Mouse (Mus musculus) lung, postnatal 0 days (tissue): ENCODE data around the gene Olfr368. TPM values are rescaled to one million over a fixed set of nuclear protein-coding genes. Genes with fewer than 3 reads are reported as not detected.

Experiments
- ATAC-seq: fragments of 200-750 bp; cut with Nextera tagmentation; 2 replicates; pipeline ENCODE4 v1.8.0; 2017; ENCODE audit warnings: moderate library complexity
- DNase-seq: peaks from one replicate; pipeline ENCODE4 v3.0.0-alpha.2; 2016; ENCODE audit warnings: low spot score
- H3K27ac ChIP-seq: fragments of 300-500 bp; sonication (generic); 2 replicates; pipeline ENCODE4 v1.5.1; 2014; ENCODE audit warnings: antibody characterized with exemption, mild to moderate bottlenecking, low read length, mixed read lengths
- H3K27me3 ChIP-seq: fragments of 300-500 bp; sonication (generic); replicated peaks from 2 replicates; pipeline ENCODE4 v1.6.1; 2014; ENCODE audit warnings: low read length, mixed read lengths; ENCODE audit not compliant: insufficient read depth
- H3K36me3 ChIP-seq: fragments of 300-500 bp; sonication (generic); 2 replicates; pipeline ENCODE4 v1.6.1; 2014; ENCODE audit warnings: low read length, mixed read lengths; ENCODE audit not compliant: insufficient read depth
- H3K4me1 ChIP-seq: fragments of 300-500 bp; sonication (generic); 2 replicates; pipeline ENCODE4 v1.6.1; 2014; ENCODE audit warnings: antibody characterized with exemption, low read depth, low read length, mixed read lengths; ENCODE audit not compliant: insufficient read depth
- H3K4me2 ChIP-seq: fragments of 300-500 bp; sonication (generic); replicated peaks from 2 replicates; pipeline ENCODE4 v1.6.1; 2014; ENCODE audit warnings: low read depth, mild to moderate bottlenecking, low read length, moderate library complexity, mixed read lengths
- H3K4me3 ChIP-seq: fragments of 300-500 bp; sonication (generic); 2 replicates; pipeline ENCODE4 v1.5.1; 2014; ENCODE audit warnings: low read depth, low read length
- H3K9ac ChIP-seq: fragments of 300-500 bp; sonication (generic); replicated peaks from 2 replicates; pipeline ENCODE4 v1.6.1; 2014; ENCODE audit warnings: low read depth, mild to moderate bottlenecking
- H3K9me3 ChIP-seq: fragments of 300-500 bp; sonication (generic); 2 replicates; pipeline ENCODE4 v1.6.1; 2016; ENCODE audit warnings: low read length, mixed read lengths
- CTCF ChIP-seq: IDR thresholded peaks from 2 replicates; pipeline ENCODE4 v1.5.1; 2016; ENCODE audit warnings: antibody characterized with exemption, mild to moderate bottlenecking
- EP300 ChIP-seq: IDR thresholded peaks from 2 replicates; pipeline ENCODE4 v1.6.1; 2016; ENCODE audit warnings: antibody characterized with exemption, mild to moderate bottlenecking, control low read depth
- WGBS: fragments of 180-500 bp; shearing (Covaris S2); extraction: QIAGEN DNeasy Blood & Tissue Kit; methylation state at CpG from one replicate; pipeline ENCODE4 v1.1.7; 2014; 5-methylcytosine and 5-hydroxymethylcytosine counted together
- polyA plus RNA-seq: library from polyadenylated mRNA; unstranded; fragments of >200 nt; fragmentation: Nextera tagmentation; extraction: Ambion mirVana; gene quantifications from 2 replicates; pipeline ENCODE4 v1.2.1, GENCODE M21; 2015

The Olfr368 gene
- not detected in 2 replicates for polyA plus RNA-seq

DNA sequence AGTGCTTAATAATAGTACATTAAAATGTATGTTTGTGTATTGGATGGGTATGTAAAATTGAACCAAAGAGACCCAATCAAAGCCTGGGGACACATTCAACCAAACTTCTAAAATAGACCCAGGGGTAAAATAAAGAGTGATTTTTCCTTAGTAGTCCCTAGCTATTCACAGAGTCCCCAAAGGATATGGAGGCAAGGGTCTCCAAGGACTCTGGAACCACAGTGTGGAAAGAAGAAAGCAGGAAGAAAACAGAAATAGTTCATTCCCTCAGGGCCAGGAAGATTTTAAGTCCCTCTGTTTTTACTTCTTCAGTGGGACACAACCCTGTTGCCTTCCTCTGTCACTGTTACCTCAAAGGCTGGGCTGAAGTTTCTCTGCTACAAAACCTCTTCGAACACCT, at the start of gene Olfr368:
TSS of gene Olfr368 (plus strand) at position 301 of the 400 bp plus-strand sequence.
- no peak within 1 kb of the TSS for H3K4me3 ChIP-seq
- H3K27me3 ChIP-seq, result no peaks in the 10 kb centered on the region
- TF ChIP-seq EP300, result no peak
- TF ChIP-seq CTCF, result no peak
- WGBS, result 72% methylated on average over 1 of the region's 1 CpGs
- no peak within 1 kb of the TSS for H3K27ac ChIP-seq
- ATAC-seq (no peak), DNase-seq (no peak)
- H3K9me3 ChIP-seq, result no peaks in the 10 kb centered on the region
- H3K4me2 ChIP-seq, result no peak within 1 kb of the TSS
- H3K36me3 ChIP-seq, result no peaks in the 10 kb centered on the region
- H3K4me1 ChIP-seq, result no peaks in the 10 kb centered on the region
- no peak within 1 kb of the TSS for H3K9ac ChIP-seq

DNA sequence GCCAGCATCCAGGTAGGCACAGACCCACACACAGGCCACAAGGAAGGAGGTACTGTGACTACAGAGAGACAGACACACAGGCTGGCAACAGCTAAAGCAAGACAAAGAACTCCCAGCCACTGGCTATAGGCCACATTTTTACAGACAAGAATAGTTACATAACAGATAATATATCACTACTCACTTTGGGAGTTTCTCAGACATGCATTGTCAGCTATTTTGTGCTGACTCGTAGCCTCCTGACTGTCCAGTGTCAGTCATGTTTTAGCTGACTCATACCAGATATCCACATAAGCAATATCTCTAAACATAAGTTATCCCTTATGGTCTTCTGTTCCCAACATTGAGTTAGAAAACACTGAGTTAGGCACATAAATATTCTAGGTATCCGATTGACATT, 7.0 kb downstream of the Olfr368 start:
- 62% methylated on average over 2 of the region's 2 CpGs for WGBS
- H3K27me3 ChIP-seq, result no peaks in the 10 kb centered on the region
- H3K36me3 ChIP-seq, result no peaks in the 10 kb centered on the region
- no peak overlapping the region for H3K27ac ChIP-seq
- no peak overlapping the region for H3K4me3 ChIP-seq
- ATAC-seq (no peak), DNase-seq (peak; percentile 53)
- no peaks in the 10 kb centered on the region for H3K4me1 ChIP-seq
- TF ChIP-seq CTCF (no peak), EP300 (no peak)
- no peak overlapping the region for H3K9ac ChIP-seq
- H3K9me3 ChIP-seq, result no peaks in the 10 kb centered on the region
- H3K4me2 ChIP-seq, result no peak overlapping the region

GRCm38 (mm10) chr2:37338497-37339187, 12.3 kb downstream of the Olfr368 start:
- Histone ChIP-seq H3K9ac (no peak overlapping the region), H3K36me3 (no peaks in the 10 kb centered on the region), H3K4me3 (no peak overlapping the region), H3K27ac (no peak overlapping the region), H3K27me3 (no peaks in the 10 kb centered on the region), H3K4me2 (no peak overlapping the region), H3K4me1 (no peaks in the 10 kb centered on the region), H3K9me3 (no peaks in the 10 kb centered on the region)
- peak; percentile 55 for ATAC-seq
- peak; percentile 62 for DNase-seq
- 52% methylated on average over 10 of the region's 10 CpGs for WGBS
- TF ChIP-seq CTCF (peak; percentile 79), EP300 (no peak)

DNA sequence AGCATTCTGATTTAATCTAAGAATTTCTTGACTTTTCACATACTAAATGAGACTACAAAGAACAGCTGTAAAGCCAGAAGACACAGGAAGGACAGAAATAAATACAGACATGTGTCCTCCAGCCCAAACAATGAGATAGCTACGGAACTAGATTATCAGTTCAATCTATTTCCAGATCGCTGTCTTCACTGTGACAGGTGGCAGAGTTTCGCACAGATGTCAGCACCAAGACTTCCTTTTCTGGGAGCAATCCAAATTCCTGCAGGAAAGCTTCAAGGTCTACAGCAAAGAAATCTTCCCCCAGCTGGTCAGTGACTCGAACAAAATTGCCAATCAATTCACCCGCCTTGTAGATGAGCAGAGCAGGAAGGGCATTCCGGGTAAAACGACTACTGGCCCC, 25.4 kb downstream of the Olfr368 start:
- 0 out of 2 replicates have a peak, but pooled peaks have one; percentile 16 for TF ChIP-seq EP300
- TF ChIP-seq CTCF, result no peak
- Histone ChIP-seq H3K9ac (no peak overlapping the region), H3K4me3 (no peak overlapping the region), H3K9me3 (no peaks in the 10 kb centered on the region), H3K36me3 (peaks cover 31% of the 10 kb centered on the region; the same call in 1 of the 2 replicates), H3K27ac (no peak overlapping the region), H3K27me3 (no peaks in the 10 kb centered on the region), H3K4me1 (no peaks in the 10 kb centered on the region), H3K4me2 (no peak overlapping the region)
- ATAC-seq, result no peak
- WGBS, result 70% methylated on average over 7 of the region's 7 CpGs
- DNase-seq, result no peak

DNA sequence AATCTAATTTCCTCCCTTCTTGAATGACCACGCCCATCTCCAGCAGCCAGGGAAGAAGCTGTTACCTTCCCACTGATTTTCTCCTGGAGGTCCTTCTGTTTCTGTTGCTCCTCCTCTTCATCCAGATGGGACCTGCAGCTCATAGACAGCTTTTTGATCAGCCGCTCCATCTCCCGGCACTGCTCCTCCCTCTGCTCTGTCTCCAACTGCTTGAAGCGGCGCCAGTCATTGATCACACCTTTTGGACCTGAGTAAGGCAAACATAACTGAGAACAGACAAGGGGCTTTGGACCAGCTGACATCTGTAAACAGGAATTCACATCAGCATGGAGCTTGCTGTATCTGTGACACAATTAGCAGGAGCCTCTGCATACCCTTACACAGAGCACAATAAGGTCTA, 29.3 kb downstream of the Olfr368 start:
- TF ChIP-seq CTCF (no peak), EP300 (no peak)
- ATAC-seq, result no peak
- no peak overlapping the region for H3K4me3 ChIP-seq
- H3K9ac ChIP-seq, result no peak overlapping the region
- H3K27ac ChIP-seq, result no peak overlapping the region
- H3K4me1 ChIP-seq, result no peaks in the 10 kb centered on the region; the same call in 1 of the 2 replicates
- peaks cover 31% of the 10 kb centered on the region; the same call in 1 of the 2 replicates for H3K36me3 ChIP-seq
- no peaks in the 10 kb centered on the region for H3K27me3 ChIP-seq
- H3K9me3 ChIP-seq, result no peaks in the 10 kb centered on the region
- DNase-seq, result no peak
- 96% methylated on average over 5 of the region's 5 CpGs for WGBS
- H3K4me2 ChIP-seq, result no peak overlapping the region

DNA sequence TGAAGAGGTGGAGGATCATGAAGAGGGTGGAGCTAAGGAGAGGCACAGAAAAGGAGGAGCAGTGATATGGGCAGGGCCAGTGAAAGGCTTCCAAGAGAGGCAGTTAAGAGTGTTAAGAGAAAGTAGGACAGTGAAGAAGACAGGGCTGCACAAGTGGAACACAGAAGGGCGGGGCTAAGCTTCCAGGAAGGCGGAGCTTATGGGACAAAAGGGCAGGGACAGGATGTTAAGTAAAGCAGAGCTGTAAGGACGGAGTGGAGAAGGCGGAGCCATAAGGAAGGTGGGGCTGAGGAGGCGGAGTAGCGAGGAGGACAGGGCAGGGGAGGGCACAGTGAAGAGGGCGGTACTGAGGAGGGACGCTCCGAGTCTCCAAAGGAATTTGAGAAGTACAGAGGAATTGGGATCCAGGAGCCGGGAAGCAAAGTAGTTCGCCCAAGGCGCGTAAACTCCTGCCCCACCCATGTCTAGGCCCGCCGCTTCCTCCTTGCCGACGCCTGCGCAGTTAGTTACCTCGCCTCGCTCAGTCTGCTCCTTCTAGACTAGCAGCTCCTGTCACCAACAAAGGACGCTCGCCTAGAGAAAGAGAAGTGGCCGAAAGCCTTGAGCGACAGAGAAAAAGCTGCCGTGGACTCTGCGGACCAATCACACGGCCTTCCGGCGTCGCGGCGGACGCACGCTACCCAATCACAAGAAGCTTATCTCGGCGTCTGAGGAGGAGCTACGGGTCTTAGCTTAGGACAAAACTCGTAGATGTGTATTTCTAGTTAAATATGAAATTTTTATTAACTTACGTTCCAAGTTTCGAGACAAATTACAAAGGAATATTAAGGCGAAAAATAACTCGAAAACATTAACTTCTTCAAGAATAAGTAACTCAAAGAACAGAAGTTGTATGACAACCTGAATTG, 32.6 kb downstream of the Olfr368 start, which contains the start of gene Pdcl:
TSS of gene Pdcl (minus strand) at position 700 of the 908 bp plus-strand sequence.
- DNase-seq (peak; percentile 99), ATAC-seq (peak; percentile 99)
- Histone ChIP-seq H3K4me2 (peak within 1 kb of the TSS; percentile 69), H3K27ac (peak within 1 kb of the TSS; percentile 99), H3K4me1 (no peaks in the 10 kb centered on the region; the same call in 1 of the 2 replicates), H3K27me3 (no peaks in the 10 kb centered on the region), H3K9me3 (no peaks in the 10 kb centered on the region), H3K4me3 (peak within 1 kb of the TSS; percentile 72), H3K36me3 (peaks cover 13% of the 10 kb centered on the region; the same call in 1 of the 2 replicates), H3K9ac (peak within 1 kb of the TSS; percentile 70)
- WGBS, result under 1% methylated on average over 37 of the region's 42 CpGs
- 0 out of 2 replicates have a peak, but pooled peaks have one; percentile 9 for TF ChIP-seq EP300
- no peak for TF ChIP-seq CTCF
